Mouse (Mus musculus): ENCODE data around the gene Il1rl1. TPM values are rescaled to one million over a fixed set of nuclear protein-coding genes. Genes with fewer than 3 reads are reported as not detected.
A peak's percentile ranks its signal among the peaks of the same experiment; 100 is the strongest.

The Il1rl1 gene
- polyA plus RNA-seq, 1 experiment from 2014 or later = 1.1 TPM

DNA sequence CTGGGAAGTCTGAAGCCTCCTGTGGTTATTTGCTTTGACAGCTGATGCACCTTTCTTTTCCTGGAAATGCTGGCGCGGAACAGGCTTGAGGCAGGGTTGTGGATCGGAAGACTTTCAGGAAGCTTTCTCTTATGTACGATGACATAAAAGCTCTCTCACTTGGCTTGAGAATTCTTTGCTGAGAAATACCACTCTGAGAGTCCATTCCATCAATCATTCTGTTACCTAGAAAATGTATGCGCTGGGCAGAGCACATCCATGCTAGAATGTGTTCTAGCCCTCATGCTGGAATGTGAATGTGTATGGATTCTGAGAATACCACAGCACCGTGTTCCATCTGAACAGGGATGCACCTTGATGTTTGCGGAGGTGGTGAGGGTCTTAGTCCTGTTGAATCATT is 15.1 kb upstream of the Il1rl1 start:
- H3K4me1 ChIP-seq = no peaks in the 10 kb centered on the region
- ATAC-seq (ENCODE audit: low FRiP score, low read depth) = no peak
- H3K27me3 ChIP-seq = no peaks in the 10 kb centered on the region
- no peaks in the 10 kb centered on the region for H3K36me3 ChIP-seq
- no peak overlapping the region for H3K27ac ChIP-seq
- H3K4me2 ChIP-seq (replicated peaks) = no peak overlapping the region
- no peak overlapping the region for H3K9ac ChIP-seq
- no peak overlapping the region for H3K4me3 ChIP-seq
- WGBS = 91% methylated on average over 7 of the region's 7 CpGs
- no peaks in the 10 kb centered on the region for H3K9me3 ChIP-seq

DNA sequence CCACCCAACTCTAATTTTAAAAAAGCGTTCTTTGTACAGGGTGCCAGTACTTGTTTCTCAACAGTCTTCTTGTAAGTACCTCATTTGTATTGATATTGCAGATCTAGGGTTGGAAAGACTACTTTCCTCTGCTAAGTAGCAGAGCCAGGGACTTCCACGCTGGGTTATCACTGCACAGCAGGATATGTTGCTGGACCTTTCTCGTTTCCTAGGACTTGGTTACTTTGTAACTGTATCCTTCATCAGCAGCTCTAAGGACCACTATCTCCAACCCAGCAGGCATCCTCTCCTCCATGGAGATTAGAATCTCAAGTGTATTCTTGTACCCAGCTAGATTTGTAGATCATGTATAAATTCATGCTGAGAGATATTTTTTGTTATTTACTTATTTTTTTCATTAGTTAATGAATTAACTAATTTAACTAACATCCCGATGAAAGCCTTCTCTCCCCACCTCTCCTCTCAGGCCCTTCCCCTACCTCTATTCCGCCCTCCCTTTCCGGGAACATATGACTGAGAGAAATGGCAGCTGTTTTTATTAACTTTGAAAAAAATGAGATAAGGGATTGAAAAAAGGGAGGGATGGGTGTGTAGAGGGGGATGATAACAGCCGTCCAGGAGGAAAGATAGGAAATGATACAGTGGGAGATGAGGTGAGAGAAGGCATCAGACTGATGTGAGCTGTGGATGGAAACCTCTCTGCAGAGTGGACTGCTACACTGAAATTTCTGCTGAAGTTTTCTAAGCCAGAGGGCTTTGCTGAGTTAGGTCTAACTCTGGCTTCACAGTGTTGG is 14.3 kb upstream of the Il1rl1 start:
- Histone ChIP-seq H3K27ac (no peak overlapping the region), H3K36me3 (no peaks in the 10 kb centered on the region), H3K9ac (no peak overlapping the region), H3K9me3 (no peaks in the 10 kb centered on the region), H3K4me3 (no peak overlapping the region), H3K4me2 (replicated peaks) (no peak overlapping the region), H3K4me1 (no peaks in the 10 kb centered on the region), H3K27me3 (no peaks in the 10 kb centered on the region)
- no peak for ATAC-seq (ENCODE audit: low FRiP score, low read depth)
- WGBS = 68% methylated on average over 7 of the region's 7 CpGs

DNA sequence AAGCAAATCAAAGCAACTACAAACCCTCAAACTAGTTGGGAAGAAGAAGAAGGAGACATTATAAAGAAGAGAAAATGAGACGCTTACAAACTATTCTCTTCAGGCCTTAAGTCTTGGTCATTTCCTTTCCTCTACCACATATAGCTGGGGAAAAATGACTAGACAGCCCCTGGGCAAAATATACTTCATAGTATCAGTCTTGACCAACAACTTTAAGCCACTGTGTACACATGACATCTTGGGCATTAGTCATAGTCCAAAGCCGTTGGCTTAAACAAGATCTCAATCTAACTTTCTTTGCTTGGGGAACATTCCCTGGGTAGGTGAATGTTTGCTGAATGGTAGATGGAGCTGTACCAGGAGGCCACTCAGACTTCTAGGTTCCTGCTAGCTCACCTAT is 12.3 kb upstream of the Il1rl1 start:
- no peak for ATAC-seq (ENCODE audit: low FRiP score, low read depth)
- no peaks in the 10 kb centered on the region for H3K4me1 ChIP-seq
- no peaks in the 10 kb centered on the region for H3K36me3 ChIP-seq
- H3K4me2 ChIP-seq (replicated peaks) = no peak overlapping the region
- WGBS = 88% methylated on average over 2 of the region's 2 CpGs
- H3K27me3 ChIP-seq = no peaks in the 10 kb centered on the region
- H3K9me3 ChIP-seq = no peaks in the 10 kb centered on the region
- H3K9ac ChIP-seq = no peak overlapping the region
- no peak overlapping the region for H3K4me3 ChIP-seq
- no peak overlapping the region for H3K27ac ChIP-seq

DNA sequence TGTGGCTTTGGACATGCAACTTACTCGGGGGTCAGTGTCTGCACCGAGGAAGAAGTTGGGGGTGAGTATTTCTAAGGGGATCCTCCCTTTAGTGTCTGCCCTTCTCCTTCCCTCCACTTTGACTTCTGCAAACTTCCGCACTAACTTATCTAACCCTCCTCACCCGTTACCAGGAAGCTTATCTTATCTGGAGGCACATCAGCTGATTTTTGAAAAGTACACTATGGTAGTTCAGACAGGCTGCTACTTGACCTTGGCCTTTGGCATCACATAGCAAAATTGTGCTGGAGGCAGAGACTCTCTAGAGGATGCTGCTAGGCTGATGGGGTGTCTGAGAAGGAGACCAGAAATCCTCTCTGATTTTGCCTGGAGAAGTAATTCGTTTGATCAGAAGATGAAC is 10.9 kb upstream of the Il1rl1 start:
- 76% methylated on average over 5 of the region's 5 CpGs for WGBS
- Histone ChIP-seq H3K4me2 (replicated peaks) (no peak overlapping the region), H3K9ac (no peak overlapping the region), H3K27me3 (no peaks in the 10 kb centered on the region), H3K4me3 (no peak overlapping the region), H3K27ac (no peak overlapping the region), H3K9me3 (no peaks in the 10 kb centered on the region), H3K4me1 (no peaks in the 10 kb centered on the region), H3K36me3 (no peaks in the 10 kb centered on the region)
- ATAC-seq (ENCODE audit: low FRiP score, low read depth) = no peak

DNA sequence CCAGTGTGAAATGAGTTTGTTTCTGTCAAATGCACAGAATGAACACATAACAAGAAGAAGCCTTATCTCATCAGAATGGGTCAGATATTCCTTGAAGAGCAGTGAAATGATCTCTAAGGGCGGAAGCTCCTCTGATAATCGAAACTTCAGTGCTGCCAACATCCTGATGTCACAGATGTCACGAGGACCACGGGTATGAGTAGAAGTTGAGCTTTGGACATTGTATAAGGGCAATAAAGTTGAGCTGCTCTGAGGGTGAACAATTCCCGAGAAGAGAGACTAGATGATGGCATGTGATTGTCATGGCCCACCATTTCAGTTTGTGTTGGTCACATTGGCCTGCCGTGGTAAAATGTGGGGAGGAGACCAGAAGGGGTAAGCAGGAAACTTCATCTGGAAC is 5.5 kb upstream of the Il1rl1 start:
- Histone ChIP-seq H3K9me3 (no peaks in the 10 kb centered on the region), H3K4me2 (replicated peaks) (no peak overlapping the region), H3K27me3 (no peaks in the 10 kb centered on the region), H3K4me1 (no peaks in the 10 kb centered on the region), H3K36me3 (no peaks in the 10 kb centered on the region), H3K27ac (no peak overlapping the region), H3K9ac (no peak overlapping the region), H3K4me3 (no peak overlapping the region)
- WGBS = 88% methylated on average over 6 of the region's 6 CpGs
- no peak for ATAC-seq (ENCODE audit: low FRiP score, low read depth)

DNA sequence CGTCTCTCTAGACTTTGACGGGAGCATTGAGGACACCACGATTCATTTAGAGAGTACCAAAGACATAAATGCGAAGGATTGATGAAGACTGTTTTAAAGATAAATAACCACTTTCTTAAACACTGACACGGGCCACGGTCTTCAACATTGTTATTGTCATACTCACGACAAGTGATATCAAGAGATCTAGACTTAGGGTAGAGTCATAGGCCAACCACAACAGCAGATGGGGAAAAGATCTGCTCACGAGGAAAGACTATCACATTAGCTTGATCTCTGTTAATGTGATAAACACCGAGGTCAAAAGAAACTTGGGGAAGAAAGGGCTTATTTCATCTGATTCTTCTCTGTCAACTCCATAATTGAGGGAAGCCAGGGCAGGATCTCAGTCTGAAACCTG is 2.1 kb upstream of the Il1rl1 start:
- Histone ChIP-seq H3K4me3 (no peak overlapping the region), H3K9me3 (no peaks in the 10 kb centered on the region), H3K27me3 (no peaks in the 10 kb centered on the region), H3K36me3 (no peaks in the 10 kb centered on the region), H3K4me1 (no peaks in the 10 kb centered on the region), H3K4me2 (replicated peaks) (no peak overlapping the region), H3K27ac (no peak overlapping the region), H3K9ac (no peak overlapping the region)
- ATAC-seq (ENCODE audit: low FRiP score, low read depth) = no peak
- 89% methylated on average over 9 of the region's 9 CpGs for WGBS

DNA sequence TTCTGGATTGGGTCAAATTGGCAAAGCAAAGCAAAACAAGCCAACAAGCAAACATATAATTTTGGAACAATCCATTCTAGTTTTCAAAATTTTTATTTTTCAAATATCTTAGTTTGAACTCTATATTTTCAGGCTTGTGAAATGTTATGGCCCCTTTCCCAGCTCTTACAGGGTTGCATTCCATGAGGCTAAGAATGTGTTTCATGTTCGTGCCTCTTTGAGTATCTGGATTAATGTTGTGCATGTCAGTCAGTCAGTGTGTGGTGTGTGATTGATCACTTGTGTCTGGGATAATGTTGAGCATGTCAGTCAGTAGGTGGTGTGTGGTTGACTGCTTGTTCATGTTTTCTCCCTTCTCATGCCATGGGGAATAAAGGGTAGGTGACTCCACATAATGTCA is 1.5 kb upstream of the Il1rl1 start:
- WGBS = 82% methylated on average over 1 of the region's 1 CpGs
- no peaks in the 10 kb centered on the region for H3K27me3 ChIP-seq
- H3K36me3 ChIP-seq = no peaks in the 10 kb centered on the region
- H3K27ac ChIP-seq = no peak overlapping the region
- H3K4me1 ChIP-seq = no peaks in the 10 kb centered on the region
- H3K9ac ChIP-seq = no peak overlapping the region
- H3K4me2 ChIP-seq (replicated peaks) = no peak overlapping the region
- H3K4me3 ChIP-seq = no peak overlapping the region
- H3K9me3 ChIP-seq = no peaks in the 10 kb centered on the region
- no peak for ATAC-seq (ENCODE audit: low FRiP score, low read depth)

DNA sequence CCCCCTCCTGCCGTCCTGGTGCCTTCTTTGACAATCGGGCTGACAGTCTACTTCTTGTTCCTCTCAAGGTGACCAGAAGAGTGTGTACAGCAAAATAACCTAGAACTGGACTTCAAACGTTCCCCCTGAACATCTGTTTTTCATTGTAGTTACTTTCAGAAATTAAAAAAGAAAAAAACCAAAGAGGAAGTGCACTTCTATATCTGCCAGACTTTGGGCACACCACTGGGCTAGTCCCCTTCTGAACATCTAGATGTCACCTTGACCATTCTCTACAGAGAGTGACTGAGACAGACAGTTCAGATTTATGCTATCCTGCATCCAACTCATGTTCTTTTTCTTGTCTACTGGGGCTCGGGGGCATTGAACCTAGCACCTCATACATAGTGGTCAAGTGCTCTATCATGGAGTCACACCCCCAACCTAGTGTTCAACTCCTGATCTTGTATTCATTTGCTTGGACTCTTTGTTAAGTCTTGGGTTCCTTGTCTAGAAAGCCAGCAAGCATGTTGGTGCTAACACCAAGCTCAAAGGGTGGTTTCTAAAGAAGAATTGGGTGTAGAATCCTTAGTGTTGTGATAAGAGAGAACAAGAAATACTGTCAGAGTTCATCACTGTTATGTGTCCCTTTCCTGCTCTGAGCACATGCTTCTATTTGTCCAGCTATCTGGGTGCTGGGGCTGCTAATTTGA is 919 bp downstream of the Il1rl1 start:
- Histone ChIP-seq H3K4me2 (replicated peaks) (no peak overlapping the region), H3K27me3 (no peaks in the 10 kb centered on the region), H3K27ac (no peak overlapping the region), H3K9ac (no peak overlapping the region), H3K36me3 (no peaks in the 10 kb centered on the region), H3K9me3 (no peaks in the 10 kb centered on the region), H3K4me3 (no peak overlapping the region), H3K4me1 (no peaks in the 10 kb centered on the region)
- WGBS = 69% methylated on average over 4 of the region's 4 CpGs
- ATAC-seq (ENCODE audit: low FRiP score, low read depth) = no peak

DNA sequence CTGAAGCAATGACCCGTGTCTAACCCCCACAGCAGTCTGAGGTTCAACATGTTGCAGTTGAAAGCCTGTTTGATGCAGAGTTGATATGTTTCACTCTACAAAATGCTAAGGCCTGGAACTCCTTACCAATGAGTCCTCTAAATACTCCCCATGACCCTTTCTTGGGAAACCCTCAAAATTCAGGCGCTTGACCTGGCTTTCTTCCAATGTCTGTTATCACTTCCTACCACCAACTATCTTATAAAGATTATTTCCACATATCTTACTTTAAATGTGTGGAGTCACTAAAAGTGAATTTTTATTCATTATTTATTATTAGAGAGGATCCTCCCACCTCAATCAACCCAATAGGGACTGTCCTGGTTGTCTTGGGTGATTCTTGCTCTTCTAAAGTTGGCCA is 2.8 kb downstream of the Il1rl1 start:
- H3K4me3 ChIP-seq = no peak overlapping the region
- H3K27ac ChIP-seq = no peak overlapping the region
- ATAC-seq (ENCODE audit: low FRiP score, low read depth) = no peak
- 89% methylated on average over 2 of the region's 2 CpGs for whole genome bisulfite sequencing
- no peaks in the 10 kb centered on the region for H3K4me1 ChIP-seq
- H3K27me3 ChIP-seq = no peaks in the 10 kb centered on the region
- no peaks in the 10 kb centered on the region for H3K9me3 ChIP-seq
- no peaks in the 10 kb centered on the region for H3K36me3 ChIP-seq
- no peak overlapping the region for H3K4me2 ChIP-seq (replicated peaks)
- no peak overlapping the region for H3K9ac ChIP-seq

DNA sequence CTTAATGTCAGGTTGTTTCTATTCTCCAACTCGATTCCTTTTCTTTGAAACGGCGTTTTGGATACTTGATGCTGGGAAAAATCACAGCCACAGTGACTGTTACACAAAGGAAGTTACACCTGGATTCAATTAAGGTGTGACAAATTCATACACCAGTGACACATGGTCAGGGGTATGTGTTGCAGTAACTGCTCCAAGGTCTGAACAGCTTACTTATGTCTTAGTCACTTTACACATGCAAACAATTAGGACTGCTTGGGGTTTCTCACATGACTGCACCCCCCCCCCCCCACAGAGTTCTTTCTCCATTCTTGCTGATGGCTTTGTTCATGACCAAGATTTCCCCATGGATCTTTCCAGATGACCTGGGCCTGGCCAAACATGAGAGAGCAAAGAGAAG is 6.6 kb downstream of the Il1rl1 start:
- Histone ChIP-seq H3K27me3 (no peaks in the 10 kb centered on the region), H3K4me3 (no peak overlapping the region), H3K4me2 (replicated peaks) (no peak overlapping the region), H3K9ac (no peak overlapping the region), H3K9me3 (no peaks in the 10 kb centered on the region), H3K27ac (no peak overlapping the region), H3K36me3 (no peaks in the 10 kb centered on the region), H3K4me1 (no peaks in the 10 kb centered on the region)
- peak; percentile 67; the same call in 1 of the 2 replicates for ATAC-seq (ENCODE audit: low FRiP score, low read depth)
- WGBS = 21% methylated on average over 3 of the region's 3 CpGs

DNA sequence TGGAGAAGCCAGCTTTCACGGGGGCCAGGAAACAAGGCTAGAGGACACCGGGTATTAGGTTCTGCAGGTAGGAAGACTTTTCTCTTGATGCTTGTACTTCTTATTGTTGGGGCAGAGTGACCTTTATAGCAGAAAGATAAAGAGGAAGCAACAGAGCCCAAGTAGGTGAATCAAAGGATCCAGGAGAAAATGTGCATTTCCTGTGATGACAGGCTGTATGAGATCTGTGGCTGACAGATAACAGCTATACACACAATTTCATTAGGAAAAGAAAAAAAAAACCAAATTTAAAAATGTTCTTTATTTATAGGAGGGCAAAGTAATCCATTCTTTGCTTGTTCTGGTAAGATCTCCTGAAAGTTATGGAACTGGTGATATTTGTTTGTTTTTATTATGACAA is 8.0 kb downstream of the Il1rl1 start:
- H3K27ac ChIP-seq = no peak overlapping the region
- no peaks in the 10 kb centered on the region for H3K4me1 ChIP-seq
- no peaks in the 10 kb centered on the region for H3K27me3 ChIP-seq
- no peak overlapping the region for H3K4me3 ChIP-seq
- H3K9ac ChIP-seq = no peak overlapping the region
- no peak overlapping the region for H3K4me2 ChIP-seq (replicated peaks)
- no peaks in the 10 kb centered on the region for H3K36me3 ChIP-seq
- ATAC-seq (ENCODE audit: low FRiP score, low read depth) = no peak
- H3K9me3 ChIP-seq = no peaks in the 10 kb centered on the region
- WGBS = 95% methylated on average over 2 of the region's 2 CpGs

DNA sequence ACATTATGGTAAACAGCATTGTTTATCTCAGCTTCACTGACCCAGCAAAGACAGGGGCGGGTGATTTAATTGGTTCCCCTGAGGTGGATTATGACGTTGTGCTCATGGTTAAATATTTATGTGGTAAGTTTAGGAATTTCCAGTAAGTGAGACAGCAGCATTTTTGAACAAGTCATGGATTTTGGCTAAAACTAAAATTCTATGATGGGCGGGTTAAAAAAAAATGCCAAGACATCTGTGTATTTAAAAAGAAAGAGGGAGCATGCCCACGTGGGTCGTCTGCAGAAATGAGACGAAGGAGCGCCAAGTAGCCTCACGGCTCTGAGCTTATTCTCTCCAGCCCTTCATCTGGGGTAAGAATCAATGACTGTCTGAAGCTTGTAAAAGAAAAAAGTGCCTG is 10.1 kb downstream of the Il1rl1 start:
- no peak overlapping the region for H3K9ac ChIP-seq
- H3K4me1 ChIP-seq = no peaks in the 10 kb centered on the region
- ATAC-seq (ENCODE audit: low FRiP score, low read depth) = no peak
- H3K9me3 ChIP-seq = no peaks in the 10 kb centered on the region
- H3K27me3 ChIP-seq = no peaks in the 10 kb centered on the region
- no peak overlapping the region for H3K27ac ChIP-seq
- H3K4me3 ChIP-seq = no peak overlapping the region
- H3K4me2 ChIP-seq (replicated peaks) = no peak overlapping the region
- H3K36me3 ChIP-seq = no peaks in the 10 kb centered on the region
- WGBS = 58% methylated on average over 8 of the region's 8 CpGs

DNA sequence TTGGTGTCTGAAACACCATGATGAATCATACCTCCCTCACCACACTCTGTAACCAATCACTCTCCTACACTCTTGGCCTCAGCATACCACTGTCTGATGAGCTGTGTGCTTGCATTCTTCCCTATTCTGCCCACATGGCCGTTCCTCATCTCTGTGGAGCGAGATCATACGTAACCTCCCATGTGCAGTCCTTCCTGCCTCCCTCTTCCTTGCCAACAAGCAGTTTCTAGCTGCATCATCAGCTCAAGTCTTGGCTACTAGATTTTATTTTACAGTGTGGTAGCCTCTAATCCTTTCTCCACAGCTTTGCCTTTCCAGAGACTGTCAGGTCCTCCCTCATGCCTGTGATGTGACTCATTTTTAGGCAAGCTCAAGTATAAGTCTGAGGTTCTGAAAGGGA is 15.4 kb downstream of the Il1rl1 start:
- Histone ChIP-seq H3K36me3 (no peaks in the 10 kb centered on the region), H3K4me3 (no peak overlapping the region), H3K9ac (no peak overlapping the region), H3K27ac (no peak overlapping the region), H3K9me3 (no peaks in the 10 kb centered on the region), H3K4me2 (replicated peaks) (no peak overlapping the region), H3K27me3 (no peaks in the 10 kb centered on the region), H3K4me1 (no peaks in the 10 kb centered on the region)
- WGBS = 86% methylated on average over 3 of the region's 3 CpGs
- ATAC-seq (ENCODE audit: low FRiP score, low read depth) = no peak

Data from limb, embryonic 13.5 days (tissue).